Mouse (Mus musculus): ENCODE data around the gene Tbcel.

GRCm38 (mm10) chr9:42504559-42504958 lies 3.0 kb downstream of the Tbcel start:
- TF ChIP-seq RCOR1 (IDR thresholded peaks at IDR 0.05; ENCODE audit: low read depth, low read length): no peak
- no peak for TF ChIP-seq CTCF (IDR thresholded peaks at IDR 0.05 in 2 of 3, conservative IDR thresholded peaks at IDR 0.05 in 1 of 3; ENCODE audit: control insufficient read depth in 1 of 3, insufficient read depth in 1 of 3, low read depth in 2 of 3, low read length in 3 of 3, poor library complexity in 1 of 3, severe bottlenecking in 1 of 3)
- TF ChIP-seq KAT2A (conservative IDR thresholded peaks at IDR 0.05; ENCODE audit: low read depth, low read length): no peak
- no peak for TF ChIP-seq MAX (IDR thresholded peaks at IDR 0.05; ENCODE audit: low read length)
- no peak for TF ChIP-seq BHLHE40 (IDR thresholded peaks at IDR 0.05; ENCODE audit: borderline replicate concordance, low read depth, low read length)
- no peak for TF ChIP-seq POLR2A (IDR thresholded peaks at IDR 0.05; ENCODE audit: control insufficient read depth in 1 of 2, insufficient read depth in 1 of 2, low read depth in 1 of 2, low read length in 2 of 2, poor library complexity in 1 of 2)
- no peak for TF ChIP-seq ZC3H11A (IDR thresholded peaks at IDR 0.05; ENCODE audit: low read depth, low read length)
- TF ChIP-seq GATA1 (IDR thresholded peaks at IDR 0.05; ENCODE audit: low read depth, low read length): no peak
- TF ChIP-seq HCFC1 (IDR thresholded peaks at IDR 0.05; ENCODE audit: low read depth, low read length): no peak
- TF ChIP-seq MEF2A (IDR thresholded peaks at IDR 0.05; ENCODE audit: extremely low read depth, insufficient replicate concordance, low read depth, low read length, poor library complexity, severe bottlenecking): no peak
- no peak for TF ChIP-seq TBP (IDR thresholded peaks at IDR 0.05; ENCODE audit: low read depth, low read length)

All from MEL (cell line).